Mouse (Mus musculus) ES-Bruce4 (cell line): ENCODE data around the gene Mtrf1.

Experiments used
- CTCF ChIP-seq: IDR thresholded peaks from one replicate; pipeline ENCODE4 v1.8.1; 2011; ENCODE audit warnings: low read depth, low read length
- POLR2A ChIP-seq: IDR thresholded peaks from one replicate; pipeline ENCODE4 v1.8.1; 2011; ENCODE audit warnings: low read length; ENCODE audit not compliant: insufficient read depth

DNA sequence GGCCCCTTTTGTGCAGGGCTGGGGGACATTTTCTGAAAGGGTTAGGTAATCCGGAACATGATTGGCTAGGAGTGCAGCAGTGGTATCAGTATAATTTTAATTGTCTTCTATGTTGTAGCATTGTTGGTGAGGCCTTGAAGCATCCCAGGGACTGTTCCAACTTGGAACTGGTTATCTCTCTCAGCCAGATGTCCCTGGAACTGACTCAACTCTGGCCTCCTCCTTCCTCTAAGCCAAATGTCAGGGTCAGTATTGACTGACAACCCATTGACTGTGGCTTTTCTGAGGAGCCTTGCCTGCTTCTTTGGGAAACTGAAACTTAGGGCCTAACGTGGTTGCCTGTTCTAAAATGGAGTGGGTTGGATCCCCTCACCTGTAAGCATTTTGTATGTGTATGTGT, 43.1 kb downstream of the Mtrf1 start:
- no peak for TF ChIP-seq CTCF
- TF ChIP-seq POLR2A, result no peak
